Mouse (Mus musculus) spleen, postnatal 10 days (tissue): ENCODE measurements at regions not wholly inside any gene's neighbourhood (a gene's known extent, or its start where the extent isn't known, plus 50 kb on each side); places are given as distances from the start of the nearest gene placed in this dataset.
A peak's percentile ranks its signal among the peaks of the same experiment; 100 is the strongest.

ENCODE experiments used
- DNase-seq, 2 experiments: peaks; one replicate each; pipeline ENCODE4 v3.0.0; 2021 to 2022; ENCODE audit warnings: low spot score in 2 of 2

- no peak for DNase-seq
Observed at GRCm38 (mm10) chr3:18932983-18933726, 695.3 kb downstream of the 1700064H15Rik start.

GRCm38 (mm10) chr3:18934891-18935290, 693.6 kb downstream of the 1700064H15Rik start:
- DNase-seq = no peak

- no peak for DNase-seq
Observed at GRCm38 (mm10) chr3:18937333-18938122, 690.9 kb downstream of the 1700064H15Rik start.

- no peak for DNase-seq
Observed at GRCm38 (mm10) chr3:18941301-18942177, 686.9 kb downstream of the 1700064H15Rik start.

GRCm38 (mm10) chr3:18960341-18960740, 668.1 kb downstream of the 1700064H15Rik start:
- DNase-seq = no peak

- no peak for DNase-seq
Observed at GRCm38 (mm10) chr3:18988662-18989061, 639.8 kb downstream of the 1700064H15Rik start.

GRCm38 (mm10) chr3:18989577-18990240, 638.8 kb downstream of the 1700064H15Rik start:
- DNase-seq = no peak

- no peak for DNase-seq
Observed at GRCm38 (mm10) chr3:19000179-19000578, 628.3 kb downstream of the 1700064H15Rik start.

GRCm38 (mm10) chr3:19002056-19002455, 626.4 kb downstream of the 1700064H15Rik start:
- no peak for DNase-seq

- DNase-seq = no peak
Observed at GRCm38 (mm10) chr3:19004792-19005191, 623.7 kb downstream of the 1700064H15Rik start.

- no peak for DNase-seq
Observed at GRCm38 (mm10) chr3:19044566-19044965, 583.9 kb downstream of the 1700064H15Rik start.

GRCm38 (mm10) chr3:19045933-19046332, 582.5 kb downstream of the 1700064H15Rik start:
- no peak for DNase-seq

- no peak for DNase-seq
Observed at GRCm38 (mm10) chr3:19046610-19047009, 581.9 kb downstream of the 1700064H15Rik start.

- no peak for DNase-seq
Observed at GRCm38 (mm10) chr3:19055961-19056360, 572.5 kb downstream of the 1700064H15Rik start.

GRCm38 (mm10) chr3:19056623-19057022, 571.9 kb downstream of the 1700064H15Rik start:
- DNase-seq = no peak

GRCm38 (mm10) chr3:19059906-19060870, 568.3 kb downstream of the 1700064H15Rik start:
- DNase-seq = no peak

GRCm38 (mm10) chr3:19061488-19062248, 566.8 kb downstream of the 1700064H15Rik start:
- no peak for DNase-seq

- peak in 1 of 2 experiments; percentile 15 for DNase-seq
Observed at GRCm38 (mm10) chr3:19062249-19062859, 566.1 kb downstream of the 1700064H15Rik start.
